Mouse (Mus musculus): ENCODE data around the gene Doc2b. TPM values are rescaled to one million over a fixed set of nuclear protein-coding genes. Genes with fewer than 3 reads are reported as not detected.

Gene Doc2b
- polyA plus RNA-seq, 1 experiment from 2014 or later, result not detected

DNA sequence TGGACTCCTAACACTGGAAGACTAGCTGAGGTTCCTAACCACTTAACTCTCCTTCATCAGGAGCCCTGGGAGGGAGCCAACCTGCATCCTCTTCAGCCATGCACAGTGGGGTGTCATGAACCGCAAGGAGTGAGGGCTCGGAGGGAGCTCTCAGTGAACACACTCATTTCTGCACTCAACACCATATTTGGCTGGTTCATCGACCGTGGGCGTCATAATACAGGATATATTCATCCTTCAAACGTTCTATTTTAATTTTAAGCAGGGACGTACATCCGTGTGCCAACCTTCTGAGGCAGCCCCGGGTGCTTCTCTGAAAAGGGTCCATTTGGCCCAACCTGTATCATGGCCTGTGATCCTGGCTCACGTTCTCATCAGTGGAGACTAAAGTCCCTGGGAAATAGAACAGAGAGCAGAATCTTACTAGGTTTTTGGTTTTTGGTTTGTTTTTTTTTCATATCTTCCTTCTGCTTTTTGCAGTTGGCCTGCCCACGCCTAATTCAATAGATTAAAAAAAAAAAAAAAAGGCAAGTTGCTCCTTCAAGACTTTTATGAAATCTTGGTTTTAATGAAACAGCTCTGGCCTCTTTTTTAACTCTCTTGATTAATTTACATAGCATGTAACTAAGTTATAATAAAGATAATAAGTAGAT is 39.9 kb upstream of the Doc2b start:
- Histone ChIP-seq H3K4me1 (ENCODE audit: insufficient read depth) (no peaks in the 10 kb centered on the region), H3K36me3 (replicated peaks; ENCODE audit: insufficient read depth, low read length) (no peaks in the 10 kb centered on the region), H3K4me3 (ENCODE audit: low read depth, low read length) (no peak overlapping the region), H3K4me2 (ENCODE audit: low read depth, low read length) (no peak overlapping the region), H3K27me3 (ENCODE audit: insufficient read depth, low read length) (no peaks in the 10 kb centered on the region), H3K9me3 (ENCODE audit: low read length) (no peaks in the 10 kb centered on the region), H3K9ac (replicated peaks) (no peak overlapping the region), H3K27ac (ENCODE audit: low read depth) (no peak overlapping the region)
- TF ChIP-seq EP300 (IDR thresholded peaks at IDR 0.05; ENCODE audit: low read depth) (no peak), CTCF (IDR thresholded peaks at IDR 0.05; ENCODE audit: low read depth) (no peak)
- no peak for ATAC-seq
- DNase-seq, result no peak
- 66% methylated on average over 11 of the region's 11 CpGs for WGBS (ENCODE audit: insufficient replicate concordance)

DNA sequence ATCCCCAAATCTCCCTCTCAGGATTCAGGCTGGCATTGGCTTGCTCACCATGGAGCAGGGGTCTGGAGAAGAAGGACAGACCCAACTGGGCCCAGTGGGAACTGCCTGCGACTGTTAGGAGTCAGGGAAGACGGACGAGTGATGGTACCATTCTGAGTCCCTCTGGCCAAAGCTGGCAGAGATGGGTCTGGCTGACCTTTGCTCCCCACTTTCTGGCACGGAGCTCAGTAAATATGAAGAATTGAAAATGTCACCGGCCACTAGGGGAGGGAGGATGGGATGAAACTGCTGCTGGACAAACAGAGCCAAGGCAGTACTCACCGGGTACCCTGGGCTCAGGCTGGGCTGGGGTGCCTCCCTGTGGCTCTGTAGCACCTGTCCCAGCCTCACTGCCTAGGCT is 37.2 kb upstream of the Doc2b start:
- H3K4me1 ChIP-seq (ENCODE audit: insufficient read depth), result no peaks in the 10 kb centered on the region
- WGBS (ENCODE audit: insufficient replicate concordance), result 62% methylated on average over 6 of the region's 6 CpGs
- H3K27ac ChIP-seq (ENCODE audit: low read depth), result no peak overlapping the region
- no peaks in the 10 kb centered on the region for H3K27me3 ChIP-seq (ENCODE audit: insufficient read depth, low read length)
- H3K36me3 ChIP-seq (replicated peaks; ENCODE audit: insufficient read depth, low read length), result no peaks in the 10 kb centered on the region
- peak; percentile 17; the same call in 1 of the 2 replicates for ATAC-seq
- no peaks in the 10 kb centered on the region for H3K9me3 ChIP-seq (ENCODE audit: low read length)
- H3K9ac ChIP-seq (replicated peaks), result no peak overlapping the region
- H3K4me2 ChIP-seq (ENCODE audit: low read depth, low read length), result no peak overlapping the region
- H3K4me3 ChIP-seq (ENCODE audit: low read depth, low read length), result no peak overlapping the region
- peak; percentile 19 for DNase-seq
- TF ChIP-seq CTCF (IDR thresholded peaks at IDR 0.05; ENCODE audit: low read depth), result peak; percentile 24; the same call in 1 of the 2 replicates
- TF ChIP-seq EP300 (IDR thresholded peaks at IDR 0.05; ENCODE audit: low read depth), result no peak

DNA sequence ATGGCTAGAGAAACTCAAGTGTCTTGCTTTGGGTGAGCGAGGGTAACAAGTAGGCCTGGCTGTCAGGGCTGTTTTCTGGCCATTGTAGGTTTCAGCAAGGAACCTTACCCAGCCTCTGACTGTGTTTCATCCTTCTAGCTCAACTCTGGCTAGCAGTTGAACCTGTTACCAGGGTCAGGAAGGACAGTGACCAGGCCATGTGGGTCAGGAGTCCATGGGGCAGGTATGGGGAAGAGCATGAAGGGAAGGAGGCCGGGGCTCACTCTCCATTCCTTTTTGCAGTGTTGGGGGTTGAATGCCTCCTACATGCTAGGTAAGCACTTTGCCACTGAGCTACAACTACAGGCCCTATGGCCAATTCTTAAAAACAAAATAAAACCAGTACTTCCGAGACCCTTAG is 34.5 kb upstream of the Doc2b start:
- TF ChIP-seq EP300 (IDR thresholded peaks at IDR 0.05; ENCODE audit: low read depth), result no peak
- no peak for TF ChIP-seq CTCF (IDR thresholded peaks at IDR 0.05; ENCODE audit: low read depth)
- DNase-seq (no peak), ATAC-seq (no peak)
- no peaks in the 10 kb centered on the region for H3K27me3 ChIP-seq (ENCODE audit: insufficient read depth, low read length)
- no peak overlapping the region for H3K27ac ChIP-seq (ENCODE audit: low read depth)
- H3K4me2 ChIP-seq (ENCODE audit: low read depth, low read length), result no peak overlapping the region
- 73% methylated on average over 3 of the region's 3 CpGs for WGBS (ENCODE audit: insufficient replicate concordance)
- no peaks in the 10 kb centered on the region for H3K9me3 ChIP-seq (ENCODE audit: low read length)
- H3K4me3 ChIP-seq (ENCODE audit: low read depth, low read length), result no peak overlapping the region
- no peaks in the 10 kb centered on the region for H3K4me1 ChIP-seq (ENCODE audit: insufficient read depth)
- no peak overlapping the region for H3K9ac ChIP-seq (replicated peaks)
- H3K36me3 ChIP-seq (replicated peaks; ENCODE audit: insufficient read depth, low read length), result no peaks in the 10 kb centered on the region

DNA sequence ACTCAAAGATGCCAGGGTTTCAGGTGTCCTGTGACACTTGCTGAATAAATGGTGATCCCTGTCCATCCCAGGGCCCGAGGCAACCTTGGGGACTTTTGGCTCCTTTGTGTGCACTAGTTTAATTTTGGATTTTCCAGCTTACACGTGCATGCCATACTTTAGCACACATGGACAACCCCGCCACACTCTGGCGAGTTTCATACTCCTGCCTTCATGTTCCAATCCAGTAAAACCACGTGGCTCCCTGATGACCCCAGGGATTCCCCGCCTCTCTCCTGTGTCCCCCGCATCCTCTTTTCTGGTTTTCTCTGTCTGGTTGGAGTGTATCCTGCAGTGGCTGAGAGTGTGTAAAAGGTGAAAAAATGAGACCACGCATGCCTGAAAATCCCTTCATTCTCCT is 31.6 kb upstream of the Doc2b start:
- H3K4me1 ChIP-seq (ENCODE audit: insufficient read depth), result no peaks in the 10 kb centered on the region
- H3K9ac ChIP-seq (replicated peaks), result no peak overlapping the region
- H3K9me3 ChIP-seq (ENCODE audit: low read length), result no peaks in the 10 kb centered on the region
- TF ChIP-seq CTCF (IDR thresholded peaks at IDR 0.05; ENCODE audit: low read depth) (no peak), EP300 (IDR thresholded peaks at IDR 0.05; ENCODE audit: low read depth) (no peak)
- H3K27me3 ChIP-seq (ENCODE audit: insufficient read depth, low read length), result 0 out of 2 replicates have a peak, but pooled peaks cover 6% of the 10 kb centered on the region
- DNase-seq (no peak), ATAC-seq (no peak)
- H3K27ac ChIP-seq (ENCODE audit: low read depth), result no peak overlapping the region
- H3K4me2 ChIP-seq (ENCODE audit: low read depth, low read length), result no peak overlapping the region
- WGBS (ENCODE audit: insufficient replicate concordance), result 65% methylated on average over 8 of the region's 8 CpGs
- H3K36me3 ChIP-seq (replicated peaks; ENCODE audit: insufficient read depth, low read length), result no peaks in the 10 kb centered on the region
- no peak overlapping the region for H3K4me3 ChIP-seq (ENCODE audit: low read depth, low read length)

DNA sequence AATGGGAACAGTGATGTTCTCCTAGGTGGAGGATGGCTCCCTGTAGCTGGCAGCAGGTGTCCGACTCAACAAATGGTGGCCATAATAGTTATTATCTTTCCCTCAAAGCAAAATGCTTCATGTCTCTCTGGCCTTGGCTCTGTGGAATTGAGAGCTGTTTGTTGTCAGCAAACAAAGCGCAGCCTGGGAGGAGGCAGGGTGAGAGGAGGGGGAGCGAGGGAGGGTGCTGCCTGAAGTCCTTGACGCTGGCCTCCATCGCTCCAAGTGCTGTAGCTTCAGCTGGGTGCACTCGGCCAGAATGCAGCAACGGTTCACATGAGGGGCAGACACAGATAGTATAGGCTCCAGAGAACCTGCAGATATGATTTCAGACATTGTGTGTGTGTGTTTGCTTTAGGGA is 27.7 kb upstream of the Doc2b start:
- 41% methylated on average over 7 of the region's 7 CpGs for WGBS (ENCODE audit: insufficient replicate concordance)
- no peak for ATAC-seq
- H3K4me2 ChIP-seq (ENCODE audit: low read depth, low read length), result no peak overlapping the region

DNA sequence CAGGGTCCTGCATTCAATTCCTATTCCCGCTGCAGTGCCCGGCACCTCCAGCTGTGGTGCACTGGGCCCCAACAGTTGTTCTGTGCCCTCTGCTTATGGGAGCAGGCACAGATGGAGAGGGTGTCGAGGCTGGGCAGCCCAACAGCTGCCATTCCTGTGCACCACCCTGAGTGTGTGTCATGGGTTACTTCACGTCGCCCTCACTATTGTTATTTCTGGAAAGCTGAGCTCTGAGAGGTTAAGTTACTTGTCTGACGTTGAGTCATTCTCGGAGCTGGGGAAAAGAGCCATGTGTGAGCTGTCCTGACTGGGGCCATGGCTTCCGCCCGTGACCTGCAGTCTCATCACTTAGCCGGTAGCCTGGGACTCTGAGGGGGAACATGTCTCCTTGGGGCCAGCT is 17.2 kb upstream of the Doc2b start:
- 66% methylated on average over 10 of the region's 10 CpGs for WGBS (ENCODE audit: insufficient replicate concordance)
- Histone ChIP-seq H3K36me3 (replicated peaks; ENCODE audit: insufficient read depth, low read length) (no peaks in the 10 kb centered on the region), H3K4me3 (ENCODE audit: low read depth, low read length) (no peak overlapping the region), H3K4me1 (ENCODE audit: insufficient read depth) (no peaks in the 10 kb centered on the region), H3K27me3 (ENCODE audit: insufficient read depth, low read length) (no peaks in the 10 kb centered on the region), H3K27ac (ENCODE audit: low read depth) (no peak overlapping the region), H3K9me3 (ENCODE audit: low read length) (no peaks in the 10 kb centered on the region), H3K9ac (replicated peaks) (no peak overlapping the region), H3K4me2 (ENCODE audit: low read depth, low read length) (no peak overlapping the region)
- DNase-seq (no peak), ATAC-seq (no peak)
- TF ChIP-seq CTCF (IDR thresholded peaks at IDR 0.05; ENCODE audit: low read depth) (no peak), EP300 (IDR thresholded peaks at IDR 0.05; ENCODE audit: low read depth) (no peak)

More for the DNA sequence above, 27.7 kb upstream of the Doc2b start:
- Histone ChIP-seq H3K9ac (replicated peaks) (no peak overlapping the region), H3K4me1 (ENCODE audit: insufficient read depth) (no peaks in the 10 kb centered on the region), H3K9me3 (ENCODE audit: low read length) (no peaks in the 10 kb centered on the region), H3K4me3 (ENCODE audit: low read depth, low read length) (no peak overlapping the region), H3K27me3 (ENCODE audit: insufficient read depth, low read length) (0 out of 2 replicates have a peak, but pooled peaks cover 6% of the 10 kb centered on the region), H3K27ac (ENCODE audit: low read depth) (no peak overlapping the region), H3K36me3 (replicated peaks; ENCODE audit: insufficient read depth, low read length) (no peaks in the 10 kb centered on the region)
- TF ChIP-seq CTCF (IDR thresholded peaks at IDR 0.05; ENCODE audit: low read depth) (no peak), EP300 (IDR thresholded peaks at IDR 0.05; ENCODE audit: low read depth) (no peak)
- DNase-seq, result no peak

All from liver, postnatal 0 days (tissue).